Mouse (Mus musculus) CH12.LX (cell line): ENCODE data around the gene Foxm1. TPM values are rescaled to one million over a fixed set of nuclear protein-coding genes. Genes with fewer than 3 reads are reported as not detected.
A peak's percentile ranks its signal among the peaks of the same experiment; 100 is the strongest.

Experiments used
- DNase-seq: peaks from one replicate; pipeline ENCODE4 v3.0.0-alpha.2; 2013; ENCODE audit errors: extremely low read depth
- H3K27ac ChIP-seq: 2 replicates; pipeline ENCODE4 v1.5.1; 2012; ENCODE audit warnings: low read depth, mild to moderate bottlenecking, control low read depth, moderate library complexity; ENCODE audit not compliant: insufficient read depth
- H3K27me3 ChIP-seq: replicated peaks from 2 replicates; pipeline ENCODE3; 2012; ENCODE audit warnings: inconsistent platforms
- H3K36me3 ChIP-seq, 2 experiments: replicated peaks in 1 of 2; 2 replicates each; pipeline versions ENCODE3 to v1.6.1; 2012; ENCODE audit warnings: inconsistent platforms in 1 of 2, low read length in 1 of 2, mild to moderate bottlenecking in 1 of 2, mixed read lengths in 1 of 2, moderate library complexity in 1 of 2; ENCODE audit not compliant: control insufficient read depth in 1 of 2, insufficient read depth in 1 of 2
- H3K4me1 ChIP-seq, 2 experiments: 2 replicates each; pipeline ENCODE4 v1.6.1; 2012; ENCODE audit warnings: inconsistent platforms in 1 of 2, moderate library complexity in 1 of 2; ENCODE audit not compliant: insufficient read depth in 2 of 2, control insufficient read depth in 1 of 2
- H3K4me2 ChIP-seq: 2 replicates; pipeline ENCODE4 v1.6.1; 2012; ENCODE audit warnings: low read depth, mild to moderate bottlenecking, control low read depth; ENCODE audit not compliant: poor library complexity, insufficient read depth, severe bottlenecking
- H3K4me3 ChIP-seq, 3 experiments: fragments of 150-350 bp in 1 of 3; sonication (generic) in 1 of 3; replicated peaks in 1 of 3; 2 replicates each; pipeline versions ENCODE3 to v1.5.1; 2011 to 2012; ENCODE audit warnings: low read depth in 2 of 3, low read length in 2 of 3, mild to moderate bottlenecking in 2 of 3, moderate library complexity in 2 of 3, control low read depth in 1 of 3, improper control_type of control experiment in 1 of 3, inconsistent platforms in 1 of 3, mixed read lengths in 1 of 3; ENCODE audit not compliant: poor library complexity in 1 of 3
- H3K79me2 ChIP-seq: replicated peaks from 2 replicates; pipeline ENCODE4 v1.6.1; 2012; ENCODE audit warnings: mild to moderate bottlenecking, moderate library complexity; ENCODE audit not compliant: control insufficient read depth, poor library complexity, insufficient read depth, severe bottlenecking; ENCODE audit errors: extremely low read depth
- H3K9ac ChIP-seq: 2 replicates; pipeline ENCODE4 v1.6.1; 2012; ENCODE audit warnings: low read depth, mild to moderate bottlenecking, control low read depth, moderate library complexity; ENCODE audit not compliant: insufficient read depth
- H3K9me3 ChIP-seq: replicated peaks from 2 replicates; pipeline ENCODE3; 2012; ENCODE audit warnings: low read length, inconsistent platforms, mixed read lengths
- CHD2 ChIP-seq: IDR thresholded peaks from 2 replicates; pipeline ENCODE4 v1.6.1; 2011; ENCODE audit warnings: low read length, improper control_type of control experiment
- CTCF ChIP-seq, 2 experiments: IDR thresholded peaks in 1 of 2; conservative IDR thresholded peaks in 1 of 2; 2 replicates each; pipeline ENCODE4 v1.5.1; 2011 to 2012; ENCODE audit warnings: low read depth in 2 of 2, low read length in 2 of 2, improper control_type of control experiment in 1 of 2, inconsistent platforms in 1 of 2, mild to moderate bottlenecking in 1 of 2, moderate library complexity in 1 of 2
- GABPA ChIP-seq: IDR thresholded peaks from 2 replicates; pipeline ENCODE4 v1.6.1; 2012; ENCODE audit warnings: low read depth, low read length, improper control_type of control experiment, inconsistent platforms; ENCODE audit not compliant: insufficient replicate concordance
- RAD21 ChIP-seq: IDR thresholded peaks from 2 replicates; pipeline ENCODE4 v1.6.1; 2011; ENCODE audit warnings: low read depth, mild to moderate bottlenecking, low read length, improper control_type of control experiment, moderate library complexity
- SIN3A ChIP-seq: IDR thresholded peaks from 2 replicates; pipeline ENCODE4 v1.6.1; 2012; ENCODE audit warnings: low read length, improper control_type of control experiment, inconsistent platforms
- SMC3 ChIP-seq: IDR thresholded peaks from 2 replicates; pipeline ENCODE4 v1.6.1; 2011; ENCODE audit warnings: low read depth, low read length, improper control_type of control experiment
- TBP ChIP-seq: conservative IDR thresholded peaks from 2 replicates; pipeline ENCODE4 v1.6.1; 2011; ENCODE audit warnings: low read depth, low read length, improper control_type of control experiment
- UBTF ChIP-seq: IDR thresholded peaks from 2 replicates; pipeline ENCODE4 v1.6.1; 2012; ENCODE audit warnings: low read depth, mild to moderate bottlenecking, inconsistent platforms, low read length, improper control_type of control experiment, moderate library complexity
- USF1 ChIP-seq: IDR thresholded peaks from 2 replicates; pipeline ENCODE4 v1.6.1; 2014; ENCODE audit warnings: low read depth, mild to moderate bottlenecking, inconsistent platforms, low read length, improper control_type of control experiment
- dilution Hi-C: fragments of 300-500 bp; cut with MboI; formaldehyde crosslinking; loops from 2 replicates; pipeline ENCODE4 v1.14.3; 2020; ENCODE audit warnings: low sequenced_read_pairs; ENCODE audit not compliant: extremely low pct_unique_long_range_greater_than_20kb, extremely low pct_ligation_motif_present
- in situ Hi-C: fragments of 300-500 bp; cut with MboI; formaldehyde crosslinking; loops from 3 replicates; pipeline ENCODE4 v1.14.3; 2019; ENCODE audit warnings: low sequenced_read_pairs, low pct_ligation_motif_present, low pct_unique_long_range_greater_than_20kb, mixed read lengths
- polyA plus RNA-seq: library from polyadenylated mRNA; unstranded; fragments of >175 nt; gene quantifications from 2 replicates; pipeline ENCODE4 v1.2.1, GENCODE M21; 2012; ENCODE audit warnings: low read depth; ENCODE audit not compliant: insufficient read length
- total RNA-seq, 2 experiments: library from RNA; depleted of rRNA; stranded (reverse); fragments of 300-350 nt in 1 of 2; fragments of >200 nt in 1 of 2; gene quantifications; 2 replicates each; pipeline ENCODE4 v1.2.3; 2012 to 2014

Gene Foxm1
- total and polyA plus RNA-seq, 3 experiments = 6.0 to 41.0 (median 16.8) TPM

DNA sequence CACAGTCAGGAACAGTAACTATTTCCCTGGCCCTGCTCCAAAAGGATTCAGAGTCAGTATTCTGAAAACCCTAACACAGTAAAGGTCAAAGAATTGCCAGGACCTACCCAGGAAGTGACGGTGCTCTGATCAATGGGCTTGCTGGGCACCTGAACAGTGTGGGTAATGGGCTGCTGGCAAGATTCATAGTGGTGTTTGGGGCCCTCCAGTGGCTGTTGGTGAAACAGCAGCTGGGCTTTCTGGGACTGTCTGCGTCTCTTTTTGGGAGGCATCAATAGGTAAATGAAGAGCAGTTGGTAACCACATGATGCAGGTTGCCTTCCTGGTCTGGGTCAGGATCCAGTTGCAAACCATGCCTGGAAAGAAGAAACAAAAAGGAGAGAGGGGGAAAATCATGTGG, 3.8 kb upstream of the Foxm1 start:
- dilution Hi-C loops = no loop called here
- no peak overlapping the region for H3K4me2 ChIP-seq
- no peak overlapping the region for H3K27ac ChIP-seq
- H3K27me3 ChIP-seq = no peaks in the 10 kb centered on the region
- no peak overlapping the region for H3K9ac ChIP-seq
- peak; percentile 58 for DNase-seq
- TF ChIP-seq SMC3 (peak; percentile 62), RAD21 (peak; percentile 73), CTCF (conservative IDR thresholded peaks at IDR 0.05 in 1 of 2, IDR thresholded peaks at IDR 0.05 in 1 of 2; ENCODE audit: low read depth in 2 of 2, low read length in 2 of 2) (peak; percentile 68 to 85), USF1 (no peak)
- peaks cover 22 to 42% of the 10 kb centered on the region in 2 experiments for H3K36me3 ChIP-seq
- in situ Hi-C loops = loop anchor here (5.0 kb wide), 1 partner anchor 37 kb away; no protein-coding TSS in a partner anchor
- H3K4me1 ChIP-seq = peaks cover 9 to 53% of the 10 kb centered on the region in 2 experiments
- H3K79me2 ChIP-seq = peaks cover 38% of the 10 kb centered on the region
- no peaks in the 10 kb centered on the region for H3K9me3 ChIP-seq
- H3K4me3 ChIP-seq = no peak overlapping the region

- peak overlapping the region; percentile 77 to 88 (median 85) for H3K4me3 ChIP-seq
- H3K9me3 ChIP-seq = no peaks in the 10 kb centered on the region
- TF ChIP-seq SIN3A = 0 out of 2 replicates have a peak, but pooled peaks have one; percentile 36
- TF ChIP-seq CHD2 = no peak
- TF ChIP-seq, all 38 proteins: peak for 1
- Histone ChIP-seq H3K36me3 (peaks cover 27 to 58% of the 10 kb centered on the region in 2 experiments), H3K27me3 (no peaks in the 10 kb centered on the region), H3K4me2 (peak overlapping the region; percentile 89), H3K79me2 (peaks cover 51% of the 10 kb centered on the region), H3K9ac (peak overlapping the region; percentile 95), H3K4me1 (peaks cover 13 to 58% of the 10 kb centered on the region in 2 experiments), H3K27ac (no peak overlapping the region)
- dilution Hi-C loops (no loop called here), in situ Hi-C loops (loop anchor here (5.0 kb wide), 1 partner anchor 50 kb away; no protein-coding TSS in a partner anchor)
- no peak for DNase-seq
These were observed 866 bp upstream of the Foxm1 start for GRCm38 (mm10) chr6:128361901-128362300.

GRCm38 (mm10) chr6:128363007-128363825, 449 bp downstream of the Foxm1 start:
- 0 out of 2 replicates have a peak, but pooled peaks have one; percentile 33 for TF ChIP-seq TBP
- no peak for TF ChIP-seq GABPA
- peak; percentile 45 for TF ChIP-seq SIN3A
- TF ChIP-seq UBTF = 0 out of 2 replicates have a peak, but pooled peaks have one; percentile 24
- peak overlapping the region; percentile 88 for H3K4me2 ChIP-seq
- no peaks in the 10 kb centered on the region for H3K9me3 ChIP-seq
- H3K79me2 ChIP-seq = peaks cover 51% of the 10 kb centered on the region
- peak overlapping the region; percentile 77 to 88 (median 85) for H3K4me3 ChIP-seq
- H3K27me3 ChIP-seq = no peaks in the 10 kb centered on the region
- peaks cover 24 to 56% of the 10 kb centered on the region in 2 experiments for H3K36me3 ChIP-seq
- peak overlapping the region; percentile 95 for H3K9ac ChIP-seq
- peak; percentile 25 for DNase-seq
- peaks cover 13 to 58% of the 10 kb centered on the region in 2 experiments for H3K4me1 ChIP-seq
- in situ Hi-C loops (loop anchor here (5.0 kb wide), 1 partner anchor 49 kb away; no protein-coding TSS in a partner anchor), dilution Hi-C loops (no loop called here)
- H3K27ac ChIP-seq = peak overlapping the region; percentile 45
